Mouse (Mus musculus) lung, postnatal 0 days (tissue): ENCODE data around the gene Cyp2j9. TPM values are rescaled to one million over a fixed set of nuclear protein-coding genes. Genes with fewer than 3 reads are reported as not detected.

Experiments used
- ATAC-seq: fragments of 200-750 bp; cut with Nextera tagmentation; 2 replicates; pipeline ENCODE4 v1.8.0; 2017; ENCODE audit warnings: moderate library complexity
- DNase-seq: peaks from one replicate; pipeline ENCODE4 v3.0.0-alpha.2; 2016; ENCODE audit warnings: low spot score
- H3K27ac ChIP-seq: fragments of 300-500 bp; sonication (generic); 2 replicates; pipeline ENCODE4 v1.5.1; 2014; ENCODE audit warnings: antibody characterized with exemption, mild to moderate bottlenecking, low read length, mixed read lengths
- H3K27me3 ChIP-seq: fragments of 300-500 bp; sonication (generic); replicated peaks from 2 replicates; pipeline ENCODE4 v1.6.1; 2014; ENCODE audit warnings: low read length, mixed read lengths; ENCODE audit not compliant: insufficient read depth
- H3K36me3 ChIP-seq: fragments of 300-500 bp; sonication (generic); 2 replicates; pipeline ENCODE4 v1.6.1; 2014; ENCODE audit warnings: low read length, mixed read lengths; ENCODE audit not compliant: insufficient read depth
- H3K4me1 ChIP-seq: fragments of 300-500 bp; sonication (generic); 2 replicates; pipeline ENCODE4 v1.6.1; 2014; ENCODE audit warnings: antibody characterized with exemption, low read depth, low read length, mixed read lengths; ENCODE audit not compliant: insufficient read depth
- H3K4me2 ChIP-seq: fragments of 300-500 bp; sonication (generic); replicated peaks from 2 replicates; pipeline ENCODE4 v1.6.1; 2014; ENCODE audit warnings: low read depth, mild to moderate bottlenecking, low read length, moderate library complexity, mixed read lengths
- H3K4me3 ChIP-seq: fragments of 300-500 bp; sonication (generic); 2 replicates; pipeline ENCODE4 v1.5.1; 2014; ENCODE audit warnings: low read depth, low read length
- H3K9ac ChIP-seq: fragments of 300-500 bp; sonication (generic); replicated peaks from 2 replicates; pipeline ENCODE4 v1.6.1; 2014; ENCODE audit warnings: low read depth, mild to moderate bottlenecking
- H3K9me3 ChIP-seq: fragments of 300-500 bp; sonication (generic); 2 replicates; pipeline ENCODE4 v1.6.1; 2016; ENCODE audit warnings: low read length, mixed read lengths
- CTCF ChIP-seq: IDR thresholded peaks from 2 replicates; pipeline ENCODE4 v1.5.1; 2016; ENCODE audit warnings: antibody characterized with exemption, mild to moderate bottlenecking
- EP300 ChIP-seq: IDR thresholded peaks from 2 replicates; pipeline ENCODE4 v1.6.1; 2016; ENCODE audit warnings: antibody characterized with exemption, mild to moderate bottlenecking, control low read depth
- WGBS: fragments of 180-500 bp; shearing (Covaris S2); extraction: QIAGEN DNeasy Blood & Tissue Kit; methylation state at CpG from one replicate; pipeline ENCODE4 v1.1.7; 2014; 5-methylcytosine and 5-hydroxymethylcytosine counted together
- polyA plus RNA-seq: library from polyadenylated mRNA; unstranded; fragments of >200 nt; fragmentation: Nextera tagmentation; extraction: Ambion mirVana; gene quantifications from 2 replicates; pipeline ENCODE4 v1.2.1, GENCODE M21; 2015

Cyp2j9 gene
- polyA plus RNA-seq, 1 experiment from 2014 or later: 6.6 TPM

DNA sequence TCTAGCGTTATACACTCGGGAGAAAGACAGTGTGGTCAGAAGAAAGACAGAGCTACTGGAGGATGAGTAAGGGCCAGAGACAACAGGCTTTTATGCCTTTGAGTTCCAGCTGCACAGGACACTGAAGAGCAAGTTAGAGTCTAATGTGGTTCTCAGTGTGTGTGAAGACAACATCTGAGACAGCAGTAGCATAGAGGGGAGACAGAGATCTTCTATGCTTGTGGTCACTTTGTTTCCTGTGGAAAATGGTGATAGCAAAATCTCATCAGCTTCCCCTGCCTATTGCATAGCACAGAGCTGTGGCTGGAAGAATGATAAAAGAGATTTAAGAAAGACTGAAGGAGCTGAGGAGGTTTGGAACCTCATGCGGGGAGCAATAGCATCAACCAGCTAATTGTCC is 39.8 kb downstream of the Cyp2j9 start:
- ATAC-seq: no peak
- H3K36me3 ChIP-seq: no peaks in the 10 kb centered on the region
- no peak overlapping the region for H3K4me2 ChIP-seq
- 74% methylated on average over 3 of the region's 3 CpGs for WGBS
- H3K27ac ChIP-seq: no peak overlapping the region
- H3K4me3 ChIP-seq: no peak overlapping the region
- no peak overlapping the region for H3K9ac ChIP-seq
- H3K27me3 ChIP-seq: no peaks in the 10 kb centered on the region
- TF ChIP-seq CTCF (no peak), EP300 (no peak)
- peaks cover 4% of the 10 kb centered on the region; the same call in 1 of the 2 replicates for H3K4me1 ChIP-seq
- no peak for DNase-seq
- H3K9me3 ChIP-seq: no peaks in the 10 kb centered on the region

DNA sequence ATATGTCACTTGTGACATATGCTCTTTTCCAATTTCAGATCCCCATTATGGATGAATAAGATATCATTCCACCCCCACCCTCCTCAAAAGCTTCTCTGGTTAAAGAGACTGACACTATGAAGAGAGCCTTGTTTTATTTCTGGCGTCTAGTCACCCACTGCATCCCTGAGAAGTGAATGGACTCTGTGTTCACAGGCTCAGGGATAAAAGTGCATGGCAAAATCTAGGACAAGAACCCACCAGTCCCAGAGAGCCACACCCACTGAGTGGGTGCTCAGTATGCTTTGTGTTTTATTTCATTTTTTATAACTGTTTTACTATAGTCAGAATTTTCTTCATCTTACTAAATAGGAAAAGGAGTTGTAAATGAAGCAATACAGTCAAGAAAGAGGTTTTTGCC is 45.4 kb downstream of the Cyp2j9 start:
- TF ChIP-seq CTCF (no peak), EP300 (no peak)
- Histone ChIP-seq H3K9ac (no peak overlapping the region), H3K9me3 (no peaks in the 10 kb centered on the region), H3K36me3 (no peaks in the 10 kb centered on the region), H3K27ac (no peak overlapping the region), H3K27me3 (no peaks in the 10 kb centered on the region), H3K4me2 (no peak overlapping the region), H3K4me1 (no peaks in the 10 kb centered on the region), H3K4me3 (no peak overlapping the region)
- ATAC-seq (no peak), DNase-seq (no peak)
- WGBS: 70% methylated on average over 1 of the region's 1 CpGs

DNA sequence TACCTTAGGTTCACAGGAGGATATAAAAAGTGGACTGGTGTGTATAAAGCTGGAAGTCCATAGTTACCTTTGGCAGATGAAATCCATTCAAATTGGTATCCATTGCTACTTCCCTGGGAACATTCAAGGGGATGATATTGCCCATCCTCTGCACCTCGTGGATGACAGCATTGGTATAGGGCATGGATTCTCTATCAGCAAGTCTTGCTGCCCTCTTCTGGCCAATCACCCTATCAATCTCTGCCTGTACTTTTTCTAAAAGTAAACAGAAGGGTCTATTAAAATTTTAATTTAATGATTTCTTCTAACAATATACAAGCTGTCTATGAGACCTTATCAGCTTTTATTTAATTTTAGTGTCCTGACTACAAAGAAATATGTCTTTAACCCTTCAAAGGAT is 65.6 kb downstream of the Cyp2j9 start:
- TF ChIP-seq CTCF: no peak
- TF ChIP-seq EP300: no peak
- no peaks in the 10 kb centered on the region for H3K4me1 ChIP-seq
- no peak for ATAC-seq
- DNase-seq: no peak
- H3K9me3 ChIP-seq: no peaks in the 10 kb centered on the region
- no peak overlapping the region for H3K9ac ChIP-seq
- H3K4me3 ChIP-seq: no peak overlapping the region
- no peaks in the 10 kb centered on the region for H3K27me3 ChIP-seq
- H3K4me2 ChIP-seq: no peak overlapping the region
- no peak overlapping the region for H3K27ac ChIP-seq
- H3K36me3 ChIP-seq: no peaks in the 10 kb centered on the region
- 3% methylated on average over 1 of the region's 1 CpGs for WGBS

DNA sequence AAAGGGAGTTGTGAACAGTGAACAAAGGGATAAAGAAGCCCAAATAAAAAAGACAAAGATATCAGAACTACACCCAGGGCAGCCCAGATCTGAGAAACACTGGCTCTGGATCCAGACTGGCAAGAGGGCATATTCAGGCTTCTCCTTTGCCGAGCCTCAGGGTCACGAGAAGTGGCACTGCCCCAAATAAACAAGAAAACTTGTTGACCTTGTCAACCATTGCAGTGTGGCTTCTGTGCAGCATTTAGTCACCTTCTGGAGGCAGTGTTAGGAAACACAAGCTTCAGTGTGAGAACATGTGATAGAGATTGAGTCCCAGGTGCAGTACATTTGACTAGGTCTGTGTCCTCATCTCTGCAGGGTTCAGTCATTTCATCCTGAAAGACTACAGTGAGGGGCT is 69.1 kb downstream of the Cyp2j9 start:
- Histone ChIP-seq H3K27ac (no peak overlapping the region), H3K4me2 (no peak overlapping the region), H3K9ac (no peak overlapping the region), H3K27me3 (no peaks in the 10 kb centered on the region), H3K36me3 (no peaks in the 10 kb centered on the region), H3K9me3 (no peaks in the 10 kb centered on the region), H3K4me1 (no peaks in the 10 kb centered on the region), H3K4me3 (no peak overlapping the region)
- TF ChIP-seq CTCF (no peak), EP300 (no peak)
- no peak for DNase-seq
- 71% methylated on average over 2 of the region's 2 CpGs for WGBS
- ATAC-seq: no peak

Other genes with a start within 250 kb of the Cyp2j9 start
- not detected in 2 replicates for gene Cyp2j11, start 242.9 kb downstream of the Cyp2j9 start, polyA plus RNA-seq
- gene Cyp2j8, start 84.2 kb downstream of the Cyp2j9 start, polyA plus RNA-seq: not detected in 2 replicates
- 8.7 and 9.1 TPM in 2 replicates for gene Cyp2j6, start 37.9 kb downstream of the Cyp2j9 start, polyA plus RNA-seq
- not detected in 2 replicates for gene Cyp2j5, start 72.6 kb upstream of the Cyp2j9 start, polyA plus RNA-seq
- 1.5 and 2.6 TPM in 2 replicates for gene Gm12695, start 193.6 kb upstream of the Cyp2j9 start, polyA plus RNA-seq